Mouse (Mus musculus): ENCODE data around the gene Xrcc2.
A peak's percentile ranks its signal among the peaks of the same experiment; 100 is the strongest.
"Not testable (repeated sequence)": the region's sequence is repeated elsewhere in the genome, so short reads cannot be mapped to it uniquely, and the experiment has no call there.

Xrcc2 gene

DNA sequence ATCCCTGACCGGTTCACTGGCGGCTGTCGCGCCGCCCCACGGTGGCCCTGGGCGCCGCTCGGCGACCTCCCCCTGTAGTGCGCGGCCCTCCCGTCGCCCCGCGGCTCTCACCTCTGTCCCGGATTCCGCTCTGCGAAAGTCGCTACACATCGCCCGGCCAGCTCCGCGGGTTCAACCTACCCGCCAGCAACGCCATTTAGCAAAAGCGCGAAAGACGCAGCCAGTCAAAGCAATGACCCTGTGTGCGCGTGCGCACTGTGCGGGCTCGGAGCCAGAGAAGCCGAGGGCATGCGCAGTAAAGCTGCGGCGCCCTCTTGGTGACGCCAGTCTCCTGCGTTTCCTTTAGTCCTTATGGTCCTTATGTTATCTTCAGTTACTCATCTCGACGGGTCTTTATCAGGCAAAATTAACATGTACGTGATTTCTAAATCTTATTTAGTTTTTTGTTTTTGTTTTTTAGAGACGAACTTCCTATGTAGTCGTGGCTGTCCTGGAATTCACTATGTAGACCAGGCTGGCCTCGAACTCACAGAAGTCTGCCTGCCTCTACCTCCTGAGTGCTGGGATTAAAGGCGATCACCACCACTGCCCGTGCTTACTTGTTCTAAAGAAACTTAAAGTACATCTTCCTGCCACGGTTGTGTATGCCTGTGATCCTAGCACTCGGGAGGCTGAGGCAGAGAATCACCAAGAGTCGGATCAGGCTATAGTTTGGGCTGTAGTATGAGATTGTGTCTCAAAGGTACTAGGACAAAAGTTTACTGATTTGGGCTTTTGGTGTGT lies at the start of gene Xrcc2:
Gene Xrcc2, minus strand, starts transcription at position 259 of the 783 bp plus-strand sequence.
- DNase-seq (ENCODE audit: extremely low spot score), result peak; percentile 90

DNA sequence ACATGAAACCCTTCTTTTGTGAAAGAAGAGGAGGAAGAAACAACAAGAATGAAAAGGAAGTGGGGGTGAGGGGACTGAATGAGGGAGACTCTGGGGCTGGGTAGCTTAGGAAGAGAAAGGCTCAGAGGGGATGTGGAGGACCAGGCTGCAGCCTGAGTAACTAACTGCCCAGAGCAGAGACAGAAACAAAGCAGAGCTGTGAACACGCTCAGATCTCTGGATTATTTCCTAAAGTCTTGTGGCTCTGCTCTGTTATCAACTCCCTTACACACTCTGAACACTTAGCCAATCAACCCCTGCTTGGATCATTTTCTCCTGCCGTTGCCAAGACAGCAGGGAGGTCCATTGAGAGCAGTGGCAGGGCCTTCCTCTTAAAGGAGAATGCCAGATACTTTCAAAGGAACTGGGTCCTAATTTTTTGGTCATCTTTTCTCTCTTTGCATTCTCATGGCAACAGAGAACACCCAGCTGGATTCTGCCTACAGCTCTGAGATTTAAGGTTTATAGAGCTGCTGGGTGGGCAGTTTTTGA lies 48.7 kb upstream of the Xrcc2 start:
- DNase-seq (ENCODE audit: extremely low spot score), result no peak

DNA sequence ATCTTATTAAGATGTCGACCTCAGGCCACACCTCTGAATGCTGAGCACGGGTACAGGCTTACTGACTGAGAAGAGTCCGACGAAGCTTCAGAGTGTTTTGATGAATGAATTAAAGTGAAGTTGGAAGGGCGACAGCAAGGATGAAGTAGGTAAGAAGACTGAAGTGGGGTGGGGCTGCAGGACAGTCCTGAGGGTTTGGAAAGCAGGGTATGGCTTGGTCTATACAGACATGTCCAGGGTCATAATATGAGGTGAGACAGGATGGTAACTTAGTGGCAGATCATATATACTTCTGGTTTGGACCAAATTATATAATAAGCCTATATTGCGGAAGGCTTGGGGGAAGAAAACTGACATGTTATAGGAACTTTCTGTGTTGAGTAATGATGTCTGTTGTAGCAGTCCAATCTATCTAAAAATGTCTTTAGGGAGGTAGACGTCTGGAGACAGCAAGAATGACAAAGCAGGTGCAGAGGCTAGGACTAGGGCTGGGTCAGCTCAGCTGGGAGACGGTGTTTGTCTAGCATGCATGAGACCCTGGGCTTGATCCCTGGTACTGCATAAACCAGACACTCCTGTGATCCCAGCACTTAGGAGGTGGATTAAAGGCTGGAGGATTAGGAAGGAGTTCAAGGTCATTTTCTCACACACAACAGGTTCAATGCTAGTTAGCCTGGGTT lies 48.1 kb upstream of the Xrcc2 start:
- DNase-seq (ENCODE audit: extremely low spot score), result no peak

DNA sequence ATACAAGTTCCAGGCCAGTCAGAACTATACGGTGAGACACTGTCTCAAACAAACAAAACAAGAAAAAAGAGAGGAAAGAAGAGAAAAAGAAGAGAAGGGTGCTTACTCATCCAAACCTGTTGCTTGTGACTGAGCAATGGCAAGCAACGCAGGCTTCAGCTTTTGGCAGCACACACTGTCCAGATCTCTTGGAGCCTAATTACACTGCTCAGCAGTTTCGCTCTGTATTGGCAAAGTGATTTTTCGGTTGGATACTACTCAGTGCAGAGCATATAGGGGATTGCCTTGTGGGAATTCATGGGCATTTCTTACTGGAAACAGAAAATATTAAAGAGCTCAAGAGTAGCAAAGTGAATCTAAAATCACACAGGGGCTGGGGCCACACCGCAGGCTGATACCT lies 47.2 kb upstream of the Xrcc2 start:
- DNase-seq (ENCODE audit: extremely low spot score), result no peak

DNA sequence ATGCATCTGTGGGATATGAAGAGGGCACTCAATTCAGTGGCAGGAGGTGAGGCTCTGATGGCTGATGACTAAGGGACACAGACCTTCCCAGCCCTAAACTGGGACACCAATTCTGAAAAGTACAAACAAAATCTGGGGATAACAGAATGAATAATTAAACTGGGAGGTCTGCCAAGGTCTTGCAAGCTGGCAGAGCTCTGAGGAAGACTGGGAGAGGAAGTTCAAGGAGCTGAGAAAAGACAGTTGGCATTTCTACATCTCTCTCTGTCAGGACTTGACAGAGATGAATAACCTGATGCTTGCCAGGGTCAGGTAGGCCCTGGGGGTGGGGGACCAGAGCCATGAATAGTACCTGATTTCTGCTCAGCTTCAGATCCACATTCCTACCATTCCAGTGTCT lies 45.9 kb upstream of the Xrcc2 start:
- no peak for DNase-seq (ENCODE audit: extremely low spot score)

DNA sequence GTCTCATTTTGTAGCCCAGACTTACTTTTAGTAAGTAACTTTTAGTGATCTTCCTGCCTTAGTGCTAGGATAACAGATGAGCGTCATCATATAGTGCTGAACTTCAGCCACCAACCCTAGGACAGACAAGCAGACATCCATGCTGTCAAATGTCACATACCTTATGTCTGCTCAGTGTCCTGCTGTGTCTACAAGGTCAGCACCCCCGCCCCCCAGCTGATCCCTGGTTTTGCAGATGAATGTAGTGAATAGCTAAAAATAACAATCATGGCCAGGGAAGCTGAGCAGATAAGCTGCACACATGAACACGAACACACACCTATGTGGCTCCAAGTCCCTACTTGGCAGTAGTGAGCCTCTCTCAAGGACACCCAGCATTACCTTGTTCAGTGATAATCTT lies 43.0 kb upstream of the Xrcc2 start:
- DNase-seq (ENCODE audit: extremely low spot score), result no peak

DNA sequence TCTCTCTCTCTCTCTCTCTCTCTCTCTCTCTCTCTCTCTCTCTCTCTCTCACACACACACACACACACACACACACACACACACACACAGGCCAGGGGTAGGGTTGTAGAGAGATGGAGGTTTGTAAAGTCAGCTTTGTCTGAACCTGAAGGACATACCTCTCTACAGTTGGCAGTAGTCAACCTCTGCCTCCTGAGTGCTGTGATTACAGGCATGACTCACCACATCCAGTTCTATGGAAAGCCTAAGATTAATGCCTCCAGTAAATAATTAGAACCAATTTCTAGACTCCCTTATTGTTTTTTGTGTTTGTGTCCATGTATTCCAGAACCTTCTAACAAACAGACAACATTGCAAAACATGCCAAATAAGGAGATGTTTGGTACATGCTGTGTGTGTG lies 42.3 kb upstream of the Xrcc2 start:
- DNase-seq (ENCODE audit: extremely low spot score), result no peak

DNA sequence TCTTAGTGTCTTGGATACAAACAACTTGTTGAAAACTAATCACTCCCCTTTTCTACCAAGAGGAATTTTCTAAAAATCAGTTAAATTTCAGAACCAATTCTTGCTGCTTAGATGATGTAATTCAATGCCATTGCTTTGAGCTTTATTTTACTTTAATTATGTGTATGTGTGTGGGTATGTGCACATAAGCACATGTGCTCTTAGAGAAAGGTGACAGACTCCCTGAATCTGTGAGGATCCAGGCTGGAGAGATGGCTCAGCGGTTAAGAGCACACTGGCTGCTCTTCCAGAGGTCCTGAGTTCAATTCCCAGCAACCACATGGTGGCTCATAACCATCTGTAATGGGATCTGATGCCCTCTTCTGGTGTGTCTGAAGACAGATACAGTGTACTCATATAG lies 33.3 kb upstream of the Xrcc2 start:
- DNase-seq (ENCODE audit: extremely low spot score), result not testable (repeated sequence)

DNA sequence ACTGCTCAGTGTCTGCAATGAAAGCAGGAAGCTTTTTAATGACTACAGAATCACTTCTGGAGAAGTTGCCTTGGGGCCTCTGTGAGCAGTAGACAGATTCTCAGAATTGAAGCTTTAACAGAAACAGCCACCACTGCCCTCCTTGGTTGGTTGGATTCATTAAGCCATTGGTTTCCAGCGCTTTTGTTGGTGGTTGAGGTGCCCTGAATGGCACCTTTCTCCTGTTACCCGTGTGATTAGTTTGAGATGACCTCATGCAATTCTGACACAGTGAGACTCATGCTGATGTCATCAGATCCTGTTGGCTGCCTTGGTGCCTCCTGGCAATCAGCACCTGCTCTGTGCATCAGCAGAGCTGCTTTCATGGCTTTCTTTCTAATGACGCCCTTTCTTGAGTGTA lies 32.8 kb upstream of the Xrcc2 start:
- DNase-seq (ENCODE audit: extremely low spot score), result no peak

DNA sequence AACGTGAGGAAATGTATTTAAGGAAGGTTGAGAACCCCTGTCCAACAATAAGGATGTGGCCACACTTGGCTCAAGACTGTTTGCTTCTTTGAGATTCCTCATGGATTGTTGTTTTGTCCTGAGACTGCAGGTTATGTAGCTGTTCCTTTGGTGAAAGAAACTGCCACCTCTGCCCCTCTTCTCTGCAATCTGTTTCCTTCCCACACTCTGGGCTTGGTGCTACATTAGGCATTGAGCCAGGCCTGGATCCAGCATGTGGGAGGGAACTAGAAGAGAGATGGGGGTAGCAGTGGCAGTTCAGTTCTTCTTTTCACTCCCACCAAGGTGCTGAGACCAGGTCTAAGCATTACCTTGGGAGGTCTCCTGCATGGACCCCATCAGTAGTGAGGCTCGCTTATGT lies 30.2 kb upstream of the Xrcc2 start:
- no peak for DNase-seq (ENCODE audit: extremely low spot score)

DNA sequence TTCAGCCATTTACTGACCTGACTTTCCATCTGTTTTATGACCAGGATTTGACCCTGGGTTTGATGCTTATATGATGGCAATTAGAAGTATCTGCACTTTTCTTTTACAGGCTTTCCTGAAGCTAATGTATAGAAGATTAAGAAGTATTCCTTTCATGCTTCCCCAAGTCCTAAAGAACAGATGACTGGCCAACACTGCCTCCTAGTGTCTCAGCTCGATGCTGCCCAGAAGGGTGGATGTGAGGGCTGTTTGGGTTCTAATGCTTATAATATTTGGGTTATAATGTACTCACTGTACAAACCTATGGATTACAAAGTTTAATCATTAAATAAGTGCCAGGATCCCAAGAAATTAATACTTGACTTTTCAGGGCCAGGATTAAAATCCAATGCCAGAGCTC lies 28.7 kb upstream of the Xrcc2 start:
- DNase-seq (ENCODE audit: extremely low spot score), result peak; percentile 30

DNA sequence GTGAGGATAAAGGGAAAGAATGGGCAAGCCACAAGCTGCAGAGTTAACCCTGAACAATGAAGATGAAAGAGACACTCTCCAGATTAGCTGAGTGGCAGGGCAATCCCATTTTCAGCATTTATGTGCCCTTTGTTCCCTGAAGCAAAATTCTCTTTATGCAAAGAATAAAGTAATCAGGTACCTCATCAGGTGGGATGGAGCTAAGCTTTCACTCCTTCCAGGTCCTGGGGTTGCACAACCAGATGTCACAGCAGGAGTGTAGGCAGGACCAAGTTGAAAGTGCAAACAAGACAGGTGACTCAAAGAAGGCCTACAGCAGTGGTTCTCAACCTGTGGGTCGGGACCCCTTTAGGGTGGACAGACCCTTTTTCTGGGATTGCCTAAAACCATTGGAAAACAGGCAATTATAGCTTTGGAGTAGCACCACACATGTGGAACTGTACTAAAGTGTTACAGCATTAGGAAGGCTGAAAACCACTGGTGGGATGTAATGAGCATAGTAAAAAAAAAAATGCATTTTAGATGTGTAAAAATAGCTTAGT lies 18.6 kb upstream of the Xrcc2 start:
- no peak for DNase-seq (ENCODE audit: extremely low spot score)

DNA sequence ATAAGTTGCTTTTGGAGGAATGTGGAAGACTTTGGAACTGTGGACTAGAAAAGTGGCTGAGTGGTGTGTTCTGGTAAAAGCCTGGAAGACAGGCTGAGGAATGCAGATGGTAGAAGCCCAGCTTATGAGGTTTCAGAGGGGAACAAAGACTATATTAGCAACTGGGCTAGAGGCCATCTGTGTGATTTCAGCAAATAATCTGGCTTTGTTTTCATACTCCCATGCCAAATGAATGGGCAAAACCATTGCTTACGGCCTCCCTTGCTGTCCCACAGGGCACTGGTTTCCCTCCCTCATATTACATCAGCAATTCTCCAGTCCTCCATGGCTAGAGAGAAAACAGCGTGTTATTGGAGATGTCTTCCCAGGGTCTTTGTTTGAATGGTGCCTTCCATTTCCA lies 17.4 kb upstream of the Xrcc2 start:
- no peak for DNase-seq (ENCODE audit: extremely low spot score)

DNA sequence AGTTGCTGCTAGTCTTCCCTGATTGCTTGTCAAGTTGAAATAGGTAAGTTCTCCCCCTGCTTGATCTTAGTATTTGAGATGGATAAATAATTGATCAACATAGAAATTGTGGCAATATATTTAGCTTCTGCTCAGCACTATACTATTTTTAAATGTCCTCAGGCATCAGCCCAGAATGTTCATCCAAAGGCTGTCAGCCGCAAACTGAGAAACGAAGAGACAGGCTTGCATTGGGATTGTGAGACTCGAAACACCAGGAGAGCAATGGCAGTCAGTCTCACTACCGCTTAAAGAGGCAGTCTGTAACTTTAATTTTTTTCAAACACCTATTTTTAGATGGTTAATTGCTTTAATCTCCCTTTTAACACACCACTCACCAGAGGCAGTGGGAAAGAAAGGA lies 13.8 kb upstream of the Xrcc2 start:
- no peak for DNase-seq (ENCODE audit: extremely low spot score)

DNA sequence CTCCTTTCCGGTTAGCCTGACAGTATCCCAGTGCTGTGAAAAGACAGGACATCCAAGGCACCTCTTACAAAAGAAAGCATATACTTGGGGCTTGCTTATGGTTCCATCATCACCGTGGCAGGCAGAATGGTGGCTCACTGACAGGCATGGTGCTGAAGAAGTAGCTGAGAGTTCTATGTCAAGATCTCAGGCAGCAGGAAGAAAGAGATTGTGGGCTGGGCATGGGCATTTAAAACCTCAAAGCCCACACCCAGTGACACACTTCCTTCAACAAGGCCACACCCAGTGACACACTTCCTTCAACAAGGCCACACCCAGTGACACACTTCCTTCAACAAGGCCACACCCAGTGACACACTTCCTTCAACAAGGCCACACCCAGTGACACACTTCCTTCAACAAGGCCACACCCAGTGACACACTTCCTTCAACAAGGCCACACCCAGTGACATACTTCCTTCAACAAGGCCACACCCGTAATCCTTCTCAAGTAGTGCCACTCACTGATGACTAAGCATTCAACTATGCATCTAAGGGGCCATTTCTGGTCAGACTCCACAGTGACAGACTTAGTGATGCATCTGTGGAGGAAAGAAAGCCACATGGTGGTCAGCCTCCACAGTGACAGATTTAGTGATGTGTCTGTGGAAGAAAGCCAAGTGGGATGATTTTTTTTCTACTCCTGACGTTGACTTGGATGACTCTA lies 7.5 kb upstream of the Xrcc2 start:
- DNase-seq (ENCODE audit: extremely low spot score), result not testable (repeated sequence)

DNA sequence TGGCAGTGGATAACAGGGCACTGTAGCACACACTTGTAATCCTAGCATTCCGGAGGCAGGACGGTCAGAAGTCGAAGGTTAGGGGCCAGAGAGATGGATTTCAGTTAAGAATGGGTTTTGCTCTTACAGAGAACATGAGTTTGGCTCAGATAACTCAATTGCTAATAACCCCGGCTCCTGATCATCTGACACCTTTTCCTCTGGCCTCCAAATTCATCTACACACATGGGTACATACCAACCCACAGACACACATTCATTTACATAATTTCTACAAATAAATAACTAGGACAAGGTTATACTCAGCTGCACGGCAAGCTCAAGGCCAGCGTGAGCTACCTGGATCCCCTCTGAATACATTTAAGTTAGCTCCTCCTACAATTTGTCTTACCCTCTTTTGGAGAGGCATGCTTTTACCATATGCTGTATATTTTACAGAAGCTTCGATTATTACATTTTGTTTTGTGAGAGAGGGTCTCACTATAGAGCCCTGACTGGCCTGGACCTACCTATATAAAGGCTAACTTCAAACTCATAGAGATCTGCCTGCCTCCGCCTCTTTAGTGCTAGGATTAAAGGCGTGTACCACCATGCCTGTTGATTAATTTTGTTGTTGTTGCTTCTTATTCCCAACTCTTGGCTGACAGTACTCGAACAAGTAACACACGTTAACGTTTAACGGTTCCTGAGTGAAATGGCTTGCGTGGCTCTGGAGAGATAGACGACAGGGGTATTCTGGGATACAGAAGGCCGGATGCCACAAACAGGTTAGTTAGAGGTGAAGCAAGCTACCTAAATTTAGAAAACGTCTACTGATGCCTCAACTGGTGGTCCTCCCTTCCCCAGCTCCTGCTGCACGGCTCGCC lies 691 bp downstream of the Xrcc2 start:
- DNase-seq (ENCODE audit: extremely low spot score), result peak; percentile 5

DNA sequence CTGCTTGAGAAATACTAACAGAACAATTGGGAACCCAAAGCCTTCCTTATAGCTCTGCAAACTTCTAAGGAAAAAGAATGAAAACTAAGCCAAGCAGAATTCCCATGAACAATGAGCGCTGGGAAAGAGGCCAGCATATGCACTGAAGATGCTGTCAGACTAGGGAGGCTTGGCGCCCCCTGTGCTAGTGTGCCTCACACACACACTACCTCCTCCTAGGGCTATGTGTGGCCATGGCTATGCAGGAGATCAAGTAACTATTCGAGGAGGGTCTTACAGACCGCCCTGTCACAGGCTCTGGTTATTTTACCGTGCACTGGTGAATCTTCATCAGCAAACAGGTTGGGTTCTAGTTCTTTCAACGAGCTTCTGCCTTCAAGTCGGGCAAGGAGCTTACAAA lies 7.7 kb downstream of the Xrcc2 start:
- DNase-seq (ENCODE audit: extremely low spot score), result no peak

DNA sequence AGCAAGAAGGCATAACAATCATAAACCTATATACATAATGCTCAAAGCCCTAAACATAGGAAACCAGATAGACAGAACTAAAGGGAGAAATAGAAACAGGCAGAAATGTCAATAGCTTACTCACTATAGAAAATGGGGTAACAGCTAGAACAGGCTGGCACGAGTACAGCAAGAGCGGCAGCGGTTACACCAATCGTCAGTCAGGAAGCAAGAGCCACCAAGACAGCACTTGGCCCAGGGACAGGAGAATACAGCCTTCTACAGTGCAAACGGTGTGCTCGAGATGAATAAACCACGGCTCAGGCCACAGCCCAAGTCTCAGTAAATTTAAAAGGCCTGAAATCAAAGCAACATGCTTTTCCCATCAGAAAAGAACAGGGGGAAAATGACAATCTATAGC lies 9.4 kb downstream of the Xrcc2 start:
- no peak for DNase-seq (ENCODE audit: extremely low spot score)

DNA sequence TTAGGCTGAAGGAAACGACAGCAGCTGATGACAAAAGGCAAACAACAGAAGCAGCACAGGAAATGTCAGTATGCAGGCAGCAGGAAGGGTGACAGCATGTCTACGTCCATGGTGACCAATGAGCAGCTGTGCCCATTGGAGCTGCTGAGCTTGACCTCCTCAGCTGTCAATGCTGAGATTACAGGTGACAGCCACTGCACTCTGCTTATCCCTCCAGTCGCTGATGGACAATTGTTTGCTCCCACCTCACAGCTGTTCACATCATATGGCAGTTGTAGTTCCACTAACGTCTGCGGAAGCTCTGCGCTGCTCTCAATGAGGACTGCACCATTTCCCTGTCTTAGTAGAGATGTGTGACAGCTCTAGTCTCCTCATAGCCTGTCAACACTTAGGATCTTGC lies 9.8 kb downstream of the Xrcc2 start:
- no peak for DNase-seq (ENCODE audit: extremely low spot score)

DNA sequence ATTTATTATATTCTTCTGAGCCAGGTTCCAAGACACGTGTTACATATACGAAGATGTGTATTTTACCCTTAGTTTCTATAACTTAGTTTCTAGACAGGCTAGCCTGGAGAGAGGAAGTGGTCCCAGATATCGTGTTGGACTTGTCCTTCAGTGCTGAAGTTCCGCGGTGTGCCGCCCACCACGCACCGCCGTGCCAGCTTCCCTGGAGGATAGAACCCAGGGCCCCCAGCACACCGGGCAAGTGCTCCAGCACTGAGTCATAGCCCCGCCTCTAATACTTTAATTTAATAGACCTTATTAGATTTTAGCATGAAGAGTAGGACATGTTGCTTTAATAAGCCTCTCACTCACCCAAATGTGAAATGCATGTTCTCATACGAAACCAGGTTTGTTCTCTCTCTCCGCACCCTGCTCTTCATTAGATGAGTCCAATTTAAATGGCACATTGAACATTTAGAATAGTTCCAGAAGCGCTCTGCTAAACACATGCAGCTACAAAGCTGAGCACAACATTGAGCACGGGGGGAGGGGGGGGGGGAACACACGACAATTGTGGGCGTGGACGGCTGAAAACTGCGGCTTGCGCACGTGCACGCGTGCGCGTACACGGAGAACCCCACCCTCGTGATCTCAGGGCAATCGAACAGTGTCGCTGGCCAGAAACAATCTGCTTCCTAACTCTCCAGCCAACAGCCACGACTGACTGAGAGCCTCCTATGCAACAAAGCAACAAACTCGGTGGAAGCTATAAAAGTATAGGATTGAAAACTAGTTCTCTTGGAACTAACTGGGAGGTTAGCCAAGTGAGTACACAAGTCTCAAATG lies 33.7 kb downstream of the Xrcc2 start:
- no peak for DNase-seq (ENCODE audit: extremely low spot score)

DNA sequence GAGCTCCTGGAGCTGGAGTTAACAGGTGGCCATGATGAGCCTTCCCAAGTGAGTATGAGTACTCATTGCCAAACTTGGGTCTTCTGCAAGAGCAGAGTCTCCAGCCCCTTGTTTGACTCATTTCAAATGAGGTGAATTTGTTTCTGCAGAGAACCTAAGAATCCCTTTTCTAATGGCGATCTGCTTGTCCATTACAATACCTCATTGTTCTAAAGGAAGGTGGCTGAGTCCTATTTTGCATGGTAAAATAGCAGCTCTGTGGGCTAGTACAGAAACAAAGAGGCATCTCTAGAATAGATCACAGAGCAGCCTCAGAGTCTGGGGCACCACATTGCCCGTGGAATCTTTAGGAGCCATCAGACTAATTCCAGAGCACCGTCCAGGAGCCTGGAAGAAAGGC lies 34.6 kb downstream of the Xrcc2 start:
- DNase-seq (ENCODE audit: extremely low spot score), result no peak
